Mouse (Mus musculus) thymus, adult 2 months (tissue): ENCODE results near the gene Ppp2r2c.

Experiments used
- CTCF ChIP-seq: fragments of 200-500 bp; IDR thresholded peaks from 2 replicates; pipeline ENCODE4 v1.5.1; 2012; ENCODE audit warnings: mild to moderate bottlenecking, control low read depth, low read length, moderate library complexity, borderline replicate concordance; ENCODE audit not compliant: control insufficient read depth, poor library complexity, insufficient read depth; ENCODE audit errors: extremely low read depth
- POLR2A ChIP-seq: fragments of 200-500 bp; IDR thresholded peaks from 2 replicates; pipeline ENCODE4 v1.6.1; 2012; ENCODE audit warnings: mild to moderate bottlenecking, low read length, control low read depth, moderate library complexity; ENCODE audit not compliant: control insufficient read depth, poor library complexity, insufficient read depth; ENCODE audit errors: extremely low read depth

DNA sequence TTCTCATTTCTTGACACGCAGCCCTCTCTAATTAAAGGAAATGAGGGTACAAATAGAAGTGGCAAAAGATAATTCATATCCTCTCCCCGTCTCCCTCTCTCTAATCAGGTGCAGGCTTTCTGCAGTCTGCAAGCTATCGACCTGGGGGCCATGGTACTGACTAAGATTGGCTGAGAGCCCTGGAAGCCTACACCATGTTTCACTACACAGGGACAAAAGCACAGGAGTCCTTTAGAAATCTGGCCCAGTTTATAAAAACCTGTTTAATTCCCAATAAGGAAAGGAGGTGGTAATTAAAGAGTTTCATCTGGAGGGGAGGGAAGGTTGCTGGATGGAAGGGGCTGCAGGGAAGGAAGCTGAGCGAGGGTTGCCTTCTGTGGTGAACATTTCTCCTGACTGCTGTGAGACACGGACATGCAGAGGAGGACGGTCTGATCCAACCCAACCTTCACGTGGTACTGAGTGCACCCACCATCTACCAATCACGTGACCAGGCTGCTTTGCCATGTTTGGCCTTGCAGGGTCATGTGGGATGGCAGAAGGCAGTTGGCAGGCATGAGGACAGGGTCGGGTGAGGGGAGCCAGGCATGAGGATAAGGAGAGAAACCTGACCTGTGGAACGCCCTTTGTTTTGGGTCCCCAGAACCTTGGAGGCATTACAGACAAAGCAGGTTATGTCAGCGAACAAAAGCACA is 30.2 kb downstream of the Ppp2r2c start:
- TF ChIP-seq POLR2A = no peak
- no peak for TF ChIP-seq CTCF
